Comparison of ENCODE assay signal across 36 mouse cellular contexts in the genomic region with DNA sequence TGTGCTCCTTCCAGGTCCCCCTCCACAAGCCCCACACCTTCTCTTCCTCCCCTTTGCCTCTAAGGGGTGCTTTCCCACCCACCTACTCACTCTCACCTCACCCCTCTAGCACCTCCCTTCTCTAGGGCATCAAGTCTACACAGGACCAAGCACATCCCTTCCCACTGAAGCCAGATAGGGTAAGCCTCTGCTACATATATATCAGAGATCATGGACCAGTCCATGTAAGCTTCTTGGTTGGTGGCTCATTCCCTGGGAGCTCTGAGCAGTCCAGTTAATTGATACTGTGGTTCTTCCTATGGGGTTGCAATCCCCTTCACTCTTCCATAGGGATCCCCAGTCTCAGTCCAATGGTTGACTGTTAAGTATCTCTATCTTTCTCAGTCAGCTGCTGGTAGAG. TPM values are rescaled to one million over a fixed set of nuclear protein-coding genes. Genes with fewer than 3 reads are reported as not detected.
"Had no signal": no experiment of that assay in that cellular context is flagged by ENCODE, and none has a peak within 500 bp of the region (broad histone marks: within the 10 kb centered on the region; RNA-seq: fewer than 3 reads in every experiment).

No protein-coding gene starts in this region.

- H3K27ac ChIP-seq: heart, embryonic 10.5 days; heart, embryonic 13.5 days; heart, embryonic 15.5 days; hindbrain, embryonic 10.5 days; hindbrain, embryonic 12.5 days; hindbrain, embryonic 13.5 days; hindbrain, embryonic 14.5 days; hindbrain, embryonic 15.5 days; hindbrain, postnatal 0 days; intestine, embryonic 15.5 days; kidney, embryonic 15.5 days; kidney, postnatal 0 days; layer of hippocampus, adult 2 months; left cerebral cortex, adult 2 months had no signal

- H3K4me2 ChIP-seq: heart, embryonic 11.5 days; heart, embryonic 13.5 days; heart, embryonic 15.5 days; hindbrain, embryonic 12.5 days; hindbrain, embryonic 13.5 days; hindbrain, embryonic 14.5 days; hindbrain, embryonic 15.5 days; intestine, embryonic 15.5 days; kidney, embryonic 15.5 days had no signal

- H3K4me1 ChIP-seq: heart, embryonic 10.5 days; heart, embryonic 13.5 days; heart, embryonic 15.5 days; hindbrain, embryonic 10.5 days; hindbrain, embryonic 12.5 days; hindbrain, embryonic 13.5 days; hindbrain, embryonic 15.5 days; intestine, embryonic 15.5 days; kidney, embryonic 15.5 days had no signal

- H3K4me3 ChIP-seq: heart, embryonic 10.5 days; heart, embryonic 13.5 days; heart, embryonic 15.5 days; hindbrain, embryonic 10.5 days; hindbrain, embryonic 12.5 days; hindbrain, embryonic 13.5 days; hindbrain, embryonic 15.5 days; intestine, embryonic 15.5 days; kidney, embryonic 15.5 days; layer of hippocampus, adult 2 months; left cerebral cortex, adult 2 months had no signal

- H3K9ac ChIP-seq: heart, embryonic 13.5 days; heart, embryonic 15.5 days; hindbrain, embryonic 12.5 days; hindbrain, embryonic 13.5 days; hindbrain, embryonic 14.5 days; hindbrain, embryonic 15.5 days; intestine, embryonic 15.5 days; kidney, embryonic 15.5 days had no signal

- H3K9me3 ChIP-seq: heart, embryonic 10.5 days; heart, embryonic 13.5 days; heart, embryonic 15.5 days; hindbrain, embryonic 10.5 days; hindbrain, embryonic 12.5 days; hindbrain, embryonic 13.5 days; hindbrain, embryonic 15.5 days; intestine, embryonic 15.5 days; kidney, embryonic 15.5 days had no signal

- H3K27me3 ChIP-seq: heart, embryonic 13.5 days; heart, embryonic 15.5 days; hindbrain, embryonic 12.5 days; hindbrain, embryonic 13.5 days; hindbrain, embryonic 15.5 days; intestine, embryonic 15.5 days; kidney, embryonic 15.5 days had no signal

- H3K36me3 ChIP-seq: heart, embryonic 10.5 days; heart, embryonic 13.5 days; heart, embryonic 15.5 days; hindbrain, embryonic 10.5 days; hindbrain, embryonic 12.5 days; hindbrain, embryonic 13.5 days; hindbrain, embryonic 15.5 days; intestine, embryonic 15.5 days; kidney, embryonic 15.5 days had no signal

- DNase-seq: heart, postnatal 10 days; heart, postnatal 14 days; heart, postnatal 36 days; heart, postnatal 4 days; kidney, adult 11 months; kidney, adult 18-20 months; kidney, adult 2 months; kidney, adult 8-10 months; kidney, adult 9 months; kidney, postnatal 10 days; kidney, postnatal 14 days; kidney, postnatal 25 days; kidney, postnatal 36 days; kidney, postnatal 4 days; layer of hippocampus, adult 9-11 months; layer of hippocampus, postnatal 36 days had no signal

- ATAC-seq: hindbrain, embryonic 16.5 days; hindbrain, postnatal 0 days; inflammation-experienced regulatory T-cells, adult 6 months; intestine, embryonic 15.5 days; intestine, embryonic 16.5 days; intestine, postnatal 0 days had no signal

RNA-seq across cellular contexts. Expression of gene Tmem196, which starts 24.4 kb away (rescaled TPM):
- total RNA-seq: hematopoietic stem cell, adult 5-6 weeks had no signal
- polyA plus RNA-seq: inflammation-experienced regulatory T-cells, adult 6 months; kidney, adult 2 months had no signal
